Mouse (Mus musculus) forebrain, embryonic 15.5 days (tissue): ENCODE measurements at regions not wholly inside any gene's neighbourhood (a gene's known extent, or its start where the extent isn't known, plus 50 kb on each side); places are given as distances from the start of the nearest gene placed in this dataset.

Experiments used
- ATAC-seq: fragments of 200-750 bp; cut with Nextera tagmentation; replicated peaks from 2 replicates; pipeline ENCODE4 v1.8.0; 2017; ENCODE audit warnings: mild to moderate bottlenecking, moderate TSS enrichment, moderate library complexity
- H3K27ac ChIP-seq: fragments of 300-500 bp; sonication (generic); replicated peaks from 2 replicates; pipeline ENCODE4 v1.5.1; 2015; ENCODE audit warnings: mild to moderate bottlenecking, inconsistent platforms
- H3K27me3 ChIP-seq: fragments of 300-500 bp; sonication (generic); 2 replicates; pipeline ENCODE4 v1.6.1; 2015; ENCODE audit warnings: inconsistent platforms
- H3K36me3 ChIP-seq: fragments of 300-500 bp; sonication (generic); 2 replicates; pipeline ENCODE4 v1.6.1; 2015; ENCODE audit warnings: mild to moderate bottlenecking, inconsistent platforms
- H3K4me1 ChIP-seq: fragments of 300-500 bp; sonication (generic); 2 replicates; pipeline ENCODE4 v1.6.1; 2015; ENCODE audit warnings: inconsistent platforms
- H3K4me2 ChIP-seq: fragments of 300-500 bp; sonication (generic); replicated peaks from 2 replicates; pipeline ENCODE4 v1.6.1; 2015; ENCODE audit warnings: mild to moderate bottlenecking, inconsistent platforms
- H3K4me3 ChIP-seq: fragments of 300-500 bp; sonication (generic); 2 replicates; pipeline ENCODE4 v1.5.1; 2015; ENCODE audit warnings: mild to moderate bottlenecking, inconsistent platforms
- H3K9ac ChIP-seq: fragments of 300-500 bp; sonication (generic); replicated peaks from 2 replicates; pipeline ENCODE4 v1.6.1; 2015; ENCODE audit warnings: mild to moderate bottlenecking, inconsistent platforms
- H3K9me3 ChIP-seq: fragments of 300-500 bp; sonication (generic); 2 replicates; pipeline ENCODE4 v1.6.1; 2016; ENCODE audit warnings: inconsistent platforms
- WGBS: fragments of 180-500 bp; shearing (Covaris S2); methylation state at CpG from one replicate; pipeline ENCODE4 v1.1.7; 2015; ENCODE audit warnings: mixed read lengths; 5-methylcytosine and 5-hydroxymethylcytosine counted together

DNA sequence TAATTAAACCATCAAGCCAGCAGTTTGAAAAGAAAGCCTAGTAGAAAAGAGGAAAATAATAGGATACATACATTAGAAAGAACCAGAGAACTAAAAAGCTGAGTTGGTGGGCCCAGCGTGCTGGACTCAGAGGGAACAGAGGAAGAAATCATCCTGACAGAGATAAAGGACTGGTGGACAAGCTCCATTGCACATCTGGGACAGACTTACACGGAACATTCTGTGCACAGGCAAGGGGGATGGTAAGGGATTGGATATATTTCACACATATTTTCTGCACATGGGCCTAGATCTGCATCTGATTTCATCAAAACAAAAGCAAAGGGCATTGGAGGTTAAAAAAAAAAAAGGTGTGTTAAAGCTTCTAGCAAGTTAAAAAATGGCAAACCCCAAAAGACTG, 293.5 kb downstream of the Ice1 start:
- 42% methylated on average over 2 of the region's 2 CpGs for WGBS
- Histone ChIP-seq H3K4me1 (0 out of 2 replicates have a peak, but pooled peaks cover 4% of the 10 kb centered on the region), H3K27me3 (no peaks in the 10 kb centered on the region), H3K4me3 (no peak overlapping the region), H3K9ac (no peak overlapping the region), H3K36me3 (no peaks in the 10 kb centered on the region), H3K9me3 (no peaks in the 10 kb centered on the region), H3K27ac (no peak overlapping the region), H3K4me2 (no peak overlapping the region)
- ATAC-seq, result no peak

- 57% methylated on average over 5 of the region's 5 CpGs for WGBS
Measured at GRCm38 (mm10) chr13:70344311-70344710, 293.1 kb downstream of the Ice1 start.

GRCm38 (mm10) chr13:70348456-70348855, 289.0 kb downstream of the Ice1 start:
- H3K36me3 ChIP-seq, result no peaks in the 10 kb centered on the region
- no peak for ATAC-seq
- no peak overlapping the region for H3K27ac ChIP-seq
- H3K9ac ChIP-seq, result no peak overlapping the region
- H3K4me2 ChIP-seq, result no peak overlapping the region
- H3K4me1 ChIP-seq, result no peaks in the 10 kb centered on the region
- H3K27me3 ChIP-seq, result no peaks in the 10 kb centered on the region
- WGBS, result 87% methylated on average over 4 of the region's 4 CpGs
- no peak overlapping the region for H3K4me3 ChIP-seq
- H3K9me3 ChIP-seq, result no peaks in the 10 kb centered on the region

More at GRCm38 (mm10) chr13:70344311-70344710, 293.1 kb downstream of the Ice1 start:
- 0 out of 2 replicates have a peak, but pooled peaks cover 4% of the 10 kb centered on the region for H3K4me1 ChIP-seq
- no peaks in the 10 kb centered on the region for H3K27me3 ChIP-seq
- H3K9me3 ChIP-seq, result no peaks in the 10 kb centered on the region
- H3K9ac ChIP-seq, result no peak overlapping the region
- H3K4me2 ChIP-seq, result no peak overlapping the region
- no peak for ATAC-seq
- H3K27ac ChIP-seq, result no peak overlapping the region
- H3K4me3 ChIP-seq, result no peak overlapping the region
- no peaks in the 10 kb centered on the region for H3K36me3 ChIP-seq

DNA sequence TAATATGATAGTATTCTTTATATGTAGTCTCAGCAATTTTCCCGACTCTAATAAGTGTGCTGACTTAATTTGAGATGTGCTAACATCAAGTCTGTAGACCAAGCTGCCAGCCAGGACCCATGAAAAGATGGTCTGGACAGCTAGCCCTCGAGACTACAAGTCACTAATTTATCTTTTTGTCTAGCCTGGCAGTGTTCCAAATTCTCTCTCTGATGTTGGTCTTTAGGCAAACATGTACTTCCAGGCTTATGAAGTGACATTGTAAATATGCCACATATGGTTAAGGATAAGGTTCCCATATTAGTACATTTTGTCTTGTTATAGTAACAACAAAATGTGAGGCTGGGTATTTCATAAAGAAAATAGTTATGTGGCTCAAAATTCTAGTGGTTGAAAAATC, 288.5 kb downstream of the Ice1 start:
- H3K4me1 ChIP-seq, result no peaks in the 10 kb centered on the region
- 54% methylated on average over 2 of the region's 2 CpGs for WGBS
- no peaks in the 10 kb centered on the region for H3K9me3 ChIP-seq
- ATAC-seq, result no peak
- H3K27ac ChIP-seq, result no peak overlapping the region
- H3K9ac ChIP-seq, result no peak overlapping the region
- no peaks in the 10 kb centered on the region for H3K36me3 ChIP-seq
- H3K4me2 ChIP-seq, result no peak overlapping the region
- no peaks in the 10 kb centered on the region for H3K27me3 ChIP-seq
- H3K4me3 ChIP-seq, result no peak overlapping the region

DNA sequence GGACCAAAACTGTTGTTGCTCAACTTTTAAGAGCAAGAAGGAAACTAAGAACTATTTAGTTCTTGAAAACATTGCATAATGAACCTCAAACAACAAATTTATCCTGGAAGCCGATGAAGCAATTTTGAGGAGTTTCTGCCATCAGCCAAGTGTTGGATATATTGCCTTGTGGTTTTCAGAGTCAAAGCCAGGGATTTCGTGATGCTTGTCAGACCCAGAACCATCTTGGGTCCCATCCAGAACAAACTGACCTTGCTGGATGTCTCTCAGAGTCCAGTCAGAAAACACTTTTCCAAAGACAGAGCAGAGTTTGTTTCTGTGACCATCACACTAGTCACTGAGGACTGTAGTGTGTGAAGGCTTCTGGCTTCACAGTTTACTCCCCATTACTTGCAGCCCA, 267.8 kb downstream of the Ice1 start:
- Histone ChIP-seq H3K4me3 (no peak overlapping the region), H3K27me3 (no peaks in the 10 kb centered on the region), H3K4me1 (no peaks in the 10 kb centered on the region), H3K9me3 (no peaks in the 10 kb centered on the region), H3K36me3 (no peaks in the 10 kb centered on the region), H3K27ac (no peak overlapping the region), H3K9ac (no peak overlapping the region), H3K4me2 (no peak overlapping the region)
- ATAC-seq, result no peak
- 85% methylated on average over 2 of the region's 2 CpGs for WGBS

- no peaks in the 10 kb centered on the region for H3K27me3 ChIP-seq
- no peak for ATAC-seq
- H3K9ac ChIP-seq, result no peak overlapping the region
- 60% methylated on average over 6 of the region's 6 CpGs for WGBS
- no peaks in the 10 kb centered on the region for H3K4me1 ChIP-seq
- no peak overlapping the region for H3K4me3 ChIP-seq
- no peak overlapping the region for H3K4me2 ChIP-seq
- no peak overlapping the region for H3K27ac ChIP-seq
- no peaks in the 10 kb centered on the region for H3K36me3 ChIP-seq
- no peaks in the 10 kb centered on the region for H3K9me3 ChIP-seq
Measured at GRCm38 (mm10) chr13:70380772-70381171, 256.7 kb downstream of the Ice1 start.

- Histone ChIP-seq H3K4me2 (no peak overlapping the region), H3K27me3 (no peaks in the 10 kb centered on the region), H3K9ac (no peak overlapping the region), H3K4me1 (no peaks in the 10 kb centered on the region), H3K4me3 (no peak overlapping the region), H3K9me3 (no peaks in the 10 kb centered on the region), H3K27ac (no peak overlapping the region), H3K36me3 (no peaks in the 10 kb centered on the region)
- ATAC-seq, result no peak
- WGBS, result 50% methylated on average over 8 of the region's 8 CpGs
Measured at GRCm38 (mm10) chr13:70385292-70385691, 252.1 kb downstream of the Ice1 start.

DNA sequence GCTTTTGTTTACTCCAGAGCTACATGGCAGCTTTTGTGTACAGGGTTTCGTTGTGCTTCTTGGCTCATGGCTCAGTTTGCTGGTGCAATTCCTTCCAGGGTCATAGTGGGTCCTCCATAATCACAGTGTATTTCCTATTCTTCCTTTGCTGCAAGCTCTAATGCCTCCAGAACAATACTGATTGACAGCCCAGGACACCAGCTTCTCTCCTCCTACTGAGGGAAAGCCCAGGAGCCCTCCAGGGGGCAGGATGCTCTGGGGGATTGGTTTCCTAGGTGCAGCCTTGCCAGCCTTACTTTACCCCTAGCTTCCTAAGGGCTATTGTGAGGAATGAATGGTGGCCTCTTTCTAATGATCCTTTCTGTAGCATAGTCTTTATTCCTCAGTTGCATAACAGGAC, 224.6 kb downstream of the Ice1 start:
- H3K27me3 ChIP-seq, result no peaks in the 10 kb centered on the region
- H3K4me3 ChIP-seq, result no peak overlapping the region
- no peak overlapping the region for H3K27ac ChIP-seq
- no peaks in the 10 kb centered on the region for H3K36me3 ChIP-seq
- WGBS, result 11% methylated on average over 1 of the region's 1 CpGs
- H3K9me3 ChIP-seq, result no peaks in the 10 kb centered on the region
- H3K4me1 ChIP-seq, result no peaks in the 10 kb centered on the region
- no peak overlapping the region for H3K4me2 ChIP-seq
- peak; percentile 53 for ATAC-seq
- H3K9ac ChIP-seq, result no peak overlapping the region

GRCm38 (mm10) chr13:70418156-70418555, 219.3 kb downstream of the Ice1 start:
- Histone ChIP-seq H3K27ac (no peak overlapping the region), H3K9ac (no peak overlapping the region), H3K27me3 (no peaks in the 10 kb centered on the region), H3K4me2 (no peak overlapping the region), H3K9me3 (no peaks in the 10 kb centered on the region), H3K4me1 (no peaks in the 10 kb centered on the region), H3K36me3 (no peaks in the 10 kb centered on the region), H3K4me3 (no peak overlapping the region)
- 76% methylated on average over 2 of the region's 2 CpGs for WGBS
- ATAC-seq, result no peak

DNA sequence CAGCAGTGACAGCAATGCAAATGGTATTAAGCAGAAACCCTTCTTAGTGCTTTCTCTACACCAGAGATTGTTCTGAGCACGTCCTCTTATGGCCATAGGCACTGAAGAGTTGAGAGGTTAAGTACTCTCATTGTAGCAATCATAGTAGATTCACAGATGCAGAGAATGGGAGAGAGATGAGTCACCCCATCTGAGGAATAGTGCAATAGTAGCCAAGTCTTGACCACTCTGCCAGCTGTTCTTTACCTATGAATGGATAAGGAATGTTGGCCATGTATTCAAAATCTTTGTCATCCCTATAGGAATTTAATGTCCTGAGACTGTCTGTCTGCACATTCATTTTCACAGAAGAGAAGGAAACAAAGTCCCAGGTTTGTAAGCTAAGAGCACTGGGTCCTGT, 198.0 kb downstream of the Ice1 start:
- H3K4me1 ChIP-seq, result no peaks in the 10 kb centered on the region
- no peak overlapping the region for H3K4me2 ChIP-seq
- H3K4me3 ChIP-seq, result no peak overlapping the region
- H3K27ac ChIP-seq, result no peak overlapping the region
- no peaks in the 10 kb centered on the region for H3K36me3 ChIP-seq
- WGBS, result 50% methylated on average over 1 of the region's 1 CpGs
- H3K9me3 ChIP-seq, result no peaks in the 10 kb centered on the region
- ATAC-seq, result no peak
- no peak overlapping the region for H3K9ac ChIP-seq
- H3K27me3 ChIP-seq, result no peaks in the 10 kb centered on the region

DNA sequence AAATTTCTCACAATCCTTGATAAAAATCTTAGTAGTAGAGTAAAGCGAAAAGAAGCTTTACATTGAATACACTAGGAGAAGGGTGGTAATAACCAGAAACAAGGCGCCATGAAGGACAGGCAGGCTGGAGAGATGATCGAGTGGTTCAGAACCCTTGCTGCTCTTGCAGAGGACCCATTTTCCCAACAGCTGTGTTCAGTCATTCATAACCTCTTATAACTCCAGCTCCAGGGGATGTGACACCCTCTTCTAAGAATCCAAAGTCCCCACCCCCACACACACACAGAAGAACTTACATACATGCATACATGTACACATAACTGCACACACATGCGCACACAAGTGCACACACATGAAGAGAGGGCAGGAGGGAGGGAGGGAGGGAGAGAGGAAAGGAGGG, 190.5 kb downstream of the Ice1 start:
- 92% methylated on average over 3 of the region's 4 CpGs for WGBS
- no peaks in the 10 kb centered on the region for H3K9me3 ChIP-seq

GRCm38 (mm10) chr13:70454592-70455390, 182.6 kb downstream of the Ice1 start:
- no peak overlapping the region for H3K9ac ChIP-seq
- 77% methylated on average over 4 of the region's 4 CpGs for WGBS
- no peak for ATAC-seq

More for the DNA sequence above, 190.5 kb downstream of the Ice1 start:
- ATAC-seq, result no peak
- Histone ChIP-seq H3K4me2 (no peak overlapping the region), H3K4me1 (no peaks in the 10 kb centered on the region), H3K4me3 (no peak overlapping the region), H3K9ac (no peak overlapping the region), H3K27ac (no peak overlapping the region), H3K36me3 (no peaks in the 10 kb centered on the region), H3K27me3 (no peaks in the 10 kb centered on the region)

DNA sequence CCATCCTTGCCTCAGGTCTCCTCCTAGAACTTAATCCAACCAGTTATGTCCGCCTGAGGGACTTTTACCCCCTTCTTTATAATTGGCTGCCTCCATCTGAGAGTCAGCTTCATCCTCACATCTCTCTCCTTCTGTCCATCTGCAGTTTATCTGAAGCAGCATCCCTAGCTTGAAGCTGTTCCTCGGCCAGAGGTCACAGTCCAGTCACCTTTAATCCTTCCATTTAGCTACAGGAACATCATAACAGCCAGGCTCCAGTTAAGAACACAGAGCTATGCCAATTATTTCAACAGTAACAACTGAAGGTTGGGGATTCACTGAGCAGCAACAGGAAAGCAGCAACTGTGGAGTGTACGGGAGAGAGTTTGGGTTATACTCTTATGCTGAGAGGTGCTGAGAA, 179.0 kb downstream of the Ice1 start:
- Histone ChIP-seq H3K4me2 (no peak overlapping the region), H3K4me3 (no peak overlapping the region), H3K9ac (no peak overlapping the region), H3K27me3 (no peaks in the 10 kb centered on the region), H3K36me3 (no peaks in the 10 kb centered on the region), H3K27ac (no peak overlapping the region), H3K4me1 (no peaks in the 10 kb centered on the region), H3K9me3 (no peaks in the 10 kb centered on the region)
- ATAC-seq, result no peak
- 78% methylated on average over 3 of the region's 3 CpGs for WGBS

More at GRCm38 (mm10) chr13:70454592-70455390, 182.6 kb downstream of the Ice1 start:
- Histone ChIP-seq H3K36me3 (no peaks in the 10 kb centered on the region), H3K4me2 (no peak overlapping the region), H3K4me1 (no peaks in the 10 kb centered on the region), H3K9me3 (no peaks in the 10 kb centered on the region), H3K27ac (no peak overlapping the region), H3K4me3 (no peak overlapping the region), H3K27me3 (no peaks in the 10 kb centered on the region)
